Mouse (Mus musculus) forebrain, embryonic 15.5 days (tissue): ENCODE results near the gene Glipr1l3. TPM values are rescaled to one million over a fixed set of nuclear protein-coding genes. Genes with fewer than 3 reads are reported as not detected.
A peak's percentile ranks its signal among the peaks of the same experiment; 100 is the strongest.
"Not testable (repeated sequence)": the region's sequence is repeated elsewhere in the genome, so short reads cannot be mapped to it uniquely, and the experiment has no call there.

Experiments
- ATAC-seq: fragments of 200-750 bp; cut with Nextera tagmentation; replicated peaks from 2 replicates; pipeline ENCODE4 v1.8.0; 2017; ENCODE audit warnings: mild to moderate bottlenecking, moderate TSS enrichment, moderate library complexity
- H3K27ac ChIP-seq: fragments of 300-500 bp; sonication (generic); replicated peaks from 2 replicates; pipeline ENCODE4 v1.5.1; 2015; ENCODE audit warnings: mild to moderate bottlenecking, inconsistent platforms
- H3K27me3 ChIP-seq: fragments of 300-500 bp; sonication (generic); 2 replicates; pipeline ENCODE4 v1.6.1; 2015; ENCODE audit warnings: inconsistent platforms
- H3K36me3 ChIP-seq: fragments of 300-500 bp; sonication (generic); 2 replicates; pipeline ENCODE4 v1.6.1; 2015; ENCODE audit warnings: mild to moderate bottlenecking, inconsistent platforms
- H3K4me1 ChIP-seq: fragments of 300-500 bp; sonication (generic); 2 replicates; pipeline ENCODE4 v1.6.1; 2015; ENCODE audit warnings: inconsistent platforms
- H3K4me2 ChIP-seq: fragments of 300-500 bp; sonication (generic); replicated peaks from 2 replicates; pipeline ENCODE4 v1.6.1; 2015; ENCODE audit warnings: mild to moderate bottlenecking, inconsistent platforms
- H3K4me3 ChIP-seq: fragments of 300-500 bp; sonication (generic); 2 replicates; pipeline ENCODE4 v1.5.1; 2015; ENCODE audit warnings: mild to moderate bottlenecking, inconsistent platforms
- H3K9ac ChIP-seq: fragments of 300-500 bp; sonication (generic); replicated peaks from 2 replicates; pipeline ENCODE4 v1.6.1; 2015; ENCODE audit warnings: mild to moderate bottlenecking, inconsistent platforms
- H3K9me3 ChIP-seq: fragments of 300-500 bp; sonication (generic); 2 replicates; pipeline ENCODE4 v1.6.1; 2016; ENCODE audit warnings: inconsistent platforms
- WGBS: fragments of 180-500 bp; shearing (Covaris S2); methylation state at CpG from one replicate; pipeline ENCODE4 v1.1.7; 2015; ENCODE audit warnings: mixed read lengths; 5-methylcytosine and 5-hydroxymethylcytosine counted together
- polyA plus RNA-seq: library from polyadenylated mRNA; unstranded; fragments of >200 nt; fragmentation: Nextera tagmentation; extraction: Ambion mirVana; gene quantifications from 2 replicates; pipeline ENCODE4 v1.2.1, GENCODE M21; 2015

Glipr1l3 gene
- 0.22 and 0.59 TPM in 2 replicates for polyA plus RNA-seq

- H3K9me3 ChIP-seq, H3K36me3 ChIP-seq, H3K27ac ChIP-seq, H3K4me1 ChIP-seq, H3K27me3 ChIP-seq: not testable (repeated sequence)
- peak within 1 kb of the TSS; percentile 40 for H3K4me2 ChIP-seq
- peak within 1 kb of the TSS; percentile 20; the same call in 1 of the 2 replicates for H3K4me3 ChIP-seq
- 14% methylated on average over 15 of the region's 15 CpGs for WGBS
- peak; percentile 98 for ATAC-seq
- H3K9ac ChIP-seq: peak within 1 kb of the TSS; percentile 26; the same call in 1 of the 2 replicates
These were observed at the start of gene Glipr1l3 for GRCm38 (mm10) chr10:112159882-112160560. TSS of gene Glipr1l3 (minus strand) at chr10:112160327.

- no peak overlapping the region for H3K9ac ChIP-seq
- ATAC-seq: peak; percentile 95
- no peaks in the 10 kb centered on the region for H3K9me3 ChIP-seq
- no peak overlapping the region for H3K27ac ChIP-seq
- no peak overlapping the region for H3K4me3 ChIP-seq
- H3K4me1 ChIP-seq: no peaks in the 10 kb centered on the region
- no peaks in the 10 kb centered on the region for H3K36me3 ChIP-seq
- no peaks in the 10 kb centered on the region for H3K27me3 ChIP-seq
- WGBS: 55% methylated on average over 2 of the region's 2 CpGs
- H3K4me2 ChIP-seq: no peak overlapping the region
These were observed 43.3 kb upstream of the Glipr1l3 start for GRCm38 (mm10) chr10:112203463-112203862.

GRCm38 (mm10) chr10:112193919-112194318 is 33.8 kb upstream of the Glipr1l3 start:
- WGBS: 82% methylated on average over 2 of the region's 2 CpGs
- H3K9ac ChIP-seq, H3K27ac ChIP-seq, H3K4me3 ChIP-seq, H3K9me3 ChIP-seq, H3K4me1 ChIP-seq, ATAC-seq, H3K27me3 ChIP-seq, H3K36me3 ChIP-seq, H3K4me2 ChIP-seq: not testable (repeated sequence)

GRCm38 (mm10) chr10:112177027-112177426 is 16.9 kb upstream of the Glipr1l3 start:
- WGBS: 36% methylated on average over 13 of the region's 13 CpGs
- H3K4me2 ChIP-seq: 0 out of 2 replicates have a peak overlapping the region, but pooled peaks have one; percentile 8
- not testable (repeated sequence) for H3K9ac ChIP-seq, H3K27me3 ChIP-seq, H3K4me1 ChIP-seq, H3K36me3 ChIP-seq, H3K4me3 ChIP-seq, H3K9me3 ChIP-seq, H3K27ac ChIP-seq
- 0 out of 2 replicates have a peak, but pooled peaks have one; percentile 11 for ATAC-seq

GRCm38 (mm10) chr10:112163168-112163766 is 3.1 kb upstream of the Glipr1l3 start, which contains the start of gene Caps2:
TSS of gene Caps2 (plus strand) at chr10:112163621.
- ATAC-seq: peak; percentile 49; the same call in 1 of the 2 replicates
- Histone ChIP-seq H3K4me1 (peaks cover 4% of the 10 kb centered on the region; the same call in 1 of the 2 replicates), H3K4me2 (no peak within 1 kb of the TSS), H3K9me3 (no peaks in the 10 kb centered on the region), H3K9ac (no peak within 1 kb of the TSS), H3K36me3 (no peaks in the 10 kb centered on the region), H3K27me3 (no peaks in the 10 kb centered on the region), H3K27ac (no peak within 1 kb of the TSS), H3K4me3 (no peak within 1 kb of the TSS)
- WGBS: 27% methylated on average over 4 of the region's 4 CpGs

- Histone ChIP-seq H3K36me3 (no peaks in the 10 kb centered on the region), H3K27me3 (no peaks in the 10 kb centered on the region), H3K4me2 (no peak overlapping the region), H3K9me3 (no peaks in the 10 kb centered on the region), H3K4me3 (no peak overlapping the region), H3K4me1 (no peaks in the 10 kb centered on the region), H3K9ac (no peak overlapping the region), H3K27ac (no peak overlapping the region)
- 61% methylated on average over 2 of the region's 2 CpGs for WGBS
- ATAC-seq: no peak
These were observed 20.3 kb downstream of the Glipr1l3 start for GRCm38 (mm10) chr10:112139834-112140233.

GRCm38 (mm10) chr10:112138871-112139430 is 21.2 kb downstream of the Glipr1l3 start:
- Histone ChIP-seq H3K4me2 (peak overlapping the region; percentile 37), H3K4me1 (no peaks in the 10 kb centered on the region), H3K9ac (peak overlapping the region; percentile 50; the same call in 1 of the 2 replicates), H3K27me3 (no peaks in the 10 kb centered on the region), H3K4me3 (peak overlapping the region; percentile 34), H3K27ac (peak overlapping the region; percentile 22; the same call in 1 of the 2 replicates), H3K9me3 (no peaks in the 10 kb centered on the region), H3K36me3 (no peaks in the 10 kb centered on the region)
- peak; percentile 78 for ATAC-seq
- 22% methylated on average over 6 of the region's 6 CpGs for WGBS

- H3K27ac ChIP-seq: peak overlapping the region; percentile 22; the same call in 1 of the 2 replicates
- no peaks in the 10 kb centered on the region for H3K27me3 ChIP-seq
- WGBS: 15% methylated on average over 9 of the region's 9 CpGs
These were observed 21.9 kb downstream of the Glipr1l3 start for GRCm38 (mm10) chr10:112138050-112138870.

GRCm38 (mm10) chr10:112132194-112132593 is 27.9 kb downstream of the Glipr1l3 start:
- 94% methylated on average over 3 of the region's 3 CpGs for WGBS
- no peak for ATAC-seq
- Histone ChIP-seq H3K27me3 (no peaks in the 10 kb centered on the region), H3K4me1 (no peaks in the 10 kb centered on the region), H3K9ac (no peak overlapping the region), H3K9me3 (no peaks in the 10 kb centered on the region), H3K27ac (no peak overlapping the region), H3K4me3 (no peak overlapping the region), H3K4me2 (no peak overlapping the region), H3K36me3 (no peaks in the 10 kb centered on the region)

More at GRCm38 (mm10) chr10:112138050-112138870, 21.9 kb downstream of the Glipr1l3 start:
- Histone ChIP-seq H3K4me3 (peak overlapping the region; percentile 34), H3K36me3 (no peaks in the 10 kb centered on the region), H3K9me3 (no peaks in the 10 kb centered on the region), H3K4me2 (peak overlapping the region; percentile 37), H3K9ac (peak overlapping the region; percentile 50; the same call in 1 of the 2 replicates), H3K4me1 (no peaks in the 10 kb centered on the region)
- ATAC-seq: peak; percentile 95

GRCm38 (mm10) chr10:112127682-112128230 is 32.4 kb downstream of the Glipr1l3 start:
- not testable (repeated sequence) for H3K9ac ChIP-seq, H3K27me3 ChIP-seq, H3K9me3 ChIP-seq, H3K4me1 ChIP-seq, H3K27ac ChIP-seq, H3K36me3 ChIP-seq, H3K4me3 ChIP-seq, H3K4me2 ChIP-seq
- WGBS: 50% methylated on average over 6 of the region's 6 CpGs
- 0 out of 2 replicates have a peak, but pooled peaks have one; percentile 38 for ATAC-seq

GRCm38 (mm10) chr10:112125090-112125489 is 35.0 kb downstream of the Glipr1l3 start:
- not testable (repeated sequence) for H3K4me2 ChIP-seq, H3K9ac ChIP-seq, H3K27ac ChIP-seq, H3K9me3 ChIP-seq, ATAC-seq, H3K36me3 ChIP-seq, H3K4me3 ChIP-seq, H3K27me3 ChIP-seq, H3K4me1 ChIP-seq
- 26% methylated on average over 2 of the region's 2 CpGs for WGBS
